Mouse (Mus musculus): ENCODE measurements at regions not wholly inside any gene's neighbourhood (a gene's known extent, or its start where the extent isn't known, plus 50 kb on each side); places are given as distances from the start of the nearest gene placed in this dataset.
"Not testable (repeated sequence)": the region's sequence is repeated elsewhere in the genome, so short reads cannot be mapped to it uniquely, and the experiment has no call there.

- H3K27ac ChIP-seq (ENCODE audit: insufficient read depth, low read length), result no peak overlapping the region
- TF ChIP-seq POLR2A (IDR thresholded peaks at IDR 0.05; ENCODE audit: borderline replicate concordance, insufficient read depth, low read length) (no peak), CTCF (IDR thresholded peaks at IDR 0.05; ENCODE audit: borderline replicate concordance, insufficient read depth, low read depth, low read length) (no peak)
- no peak for DNase-seq
These were observed 701.3 kb downstream of the A830018L16Rik start for GRCm38 (mm10) chr1:12115041-12115828.

GRCm38 (mm10) chr1:12117083-12117482 is 703.2 kb downstream of the A830018L16Rik start:
- Histone ChIP-seq H3K4me1 (ENCODE audit: control insufficient read depth, insufficient read depth, low read length) (no peaks in the 10 kb centered on the region), H3K4me3 (replicated peaks; ENCODE audit: insufficient read depth, low read depth, low read length) (no peak overlapping the region), H3K27ac (ENCODE audit: insufficient read depth, low read length) (no peak overlapping the region), H3K27me3 (ENCODE audit: control insufficient read depth, insufficient read depth, low read length) (no peaks in the 10 kb centered on the region)
- no peak for TF ChIP-seq CTCF (IDR thresholded peaks at IDR 0.05; ENCODE audit: borderline replicate concordance, insufficient read depth, low read depth, low read length)
- TF ChIP-seq POLR2A (IDR thresholded peaks at IDR 0.05; ENCODE audit: borderline replicate concordance, insufficient read depth, low read length), result no peak
- 57% methylated on average over 4 of the region's 4 CpGs for WGBS
- no peak for DNase-seq

More at GRCm38 (mm10) chr1:12115041-12115828, 701.3 kb downstream of the A830018L16Rik start:
- H3K4me3 ChIP-seq (replicated peaks; ENCODE audit: insufficient read depth, low read depth, low read length), result no peak overlapping the region
- H3K27me3 ChIP-seq (ENCODE audit: control insufficient read depth, insufficient read depth, low read length), result no peaks in the 10 kb centered on the region
- H3K4me1 ChIP-seq (ENCODE audit: control insufficient read depth, insufficient read depth, low read length), result no peaks in the 10 kb centered on the region

GRCm38 (mm10) chr1:12120926-12121325 is 707.0 kb downstream of the A830018L16Rik start:
- Histone ChIP-seq H3K27ac (ENCODE audit: insufficient read depth, low read length) (no peak overlapping the region), H3K4me3 (replicated peaks; ENCODE audit: insufficient read depth, low read depth, low read length) (no peak overlapping the region), H3K27me3 (ENCODE audit: control insufficient read depth, insufficient read depth, low read length) (no peaks in the 10 kb centered on the region), H3K4me1 (ENCODE audit: control insufficient read depth, insufficient read depth, low read length) (no peaks in the 10 kb centered on the region)
- TF ChIP-seq CTCF (IDR thresholded peaks at IDR 0.05; ENCODE audit: borderline replicate concordance, insufficient read depth, low read depth, low read length) (no peak), POLR2A (IDR thresholded peaks at IDR 0.05; ENCODE audit: borderline replicate concordance, insufficient read depth, low read length) (no peak)
- DNase-seq, result no peak
- 58% methylated on average over 7 of the region's 7 CpGs for WGBS

GRCm38 (mm10) chr1:12126611-12127010 is 712.7 kb downstream of the A830018L16Rik start:
- H3K27me3 ChIP-seq (ENCODE audit: control insufficient read depth, insufficient read depth, low read length); H3K4me3 ChIP-seq (replicated peaks; ENCODE audit: insufficient read depth, low read depth, low read length); DNase-seq; H3K4me1 ChIP-seq (ENCODE audit: control insufficient read depth, insufficient read depth, low read length); H3K27ac ChIP-seq (ENCODE audit: insufficient read depth, low read length): not testable (repeated sequence)
- 32% methylated on average over 2 of the region's 2 CpGs for WGBS

- Histone ChIP-seq H3K27ac (ENCODE audit: insufficient read depth, low read length) (no peak overlapping the region), H3K27me3 (ENCODE audit: control insufficient read depth, insufficient read depth, low read length) (no peaks in the 10 kb centered on the region), H3K4me1 (ENCODE audit: control insufficient read depth, insufficient read depth, low read length) (no peaks in the 10 kb centered on the region), H3K4me3 (replicated peaks; ENCODE audit: insufficient read depth, low read depth, low read length) (no peak overlapping the region)
- no peak for TF ChIP-seq CTCF (IDR thresholded peaks at IDR 0.05; ENCODE audit: borderline replicate concordance, insufficient read depth, low read depth, low read length)
- TF ChIP-seq POLR2A (IDR thresholded peaks at IDR 0.05; ENCODE audit: borderline replicate concordance, insufficient read depth, low read length), result no peak
- no peak for DNase-seq
- WGBS, result 89% methylated on average over 10 of the region's 10 CpGs
These were observed 756.6 kb downstream of the A830018L16Rik start for GRCm38 (mm10) chr1:12170503-12170902.

- H3K4me3 ChIP-seq (replicated peaks; ENCODE audit: insufficient read depth, low read depth, low read length), result no peak overlapping the region
These were observed 775.8 kb downstream of the A830018L16Rik start for GRCm38 (mm10) chr1:12189646-12190233.

GRCm38 (mm10) chr1:12192588-12192987 is 778.7 kb downstream of the A830018L16Rik start:
- TF ChIP-seq POLR2A (IDR thresholded peaks at IDR 0.05; ENCODE audit: borderline replicate concordance, insufficient read depth, low read length), result no peak
- no peak for TF ChIP-seq CTCF (IDR thresholded peaks at IDR 0.05; ENCODE audit: borderline replicate concordance, insufficient read depth, low read depth, low read length)
- Histone ChIP-seq H3K4me1 (ENCODE audit: control insufficient read depth, insufficient read depth, low read length) (no peaks in the 10 kb centered on the region), H3K27ac (ENCODE audit: insufficient read depth, low read length) (no peak overlapping the region), H3K27me3 (ENCODE audit: control insufficient read depth, insufficient read depth, low read length) (no peaks in the 10 kb centered on the region), H3K4me3 (replicated peaks; ENCODE audit: insufficient read depth, low read depth, low read length) (no peak overlapping the region)
- DNase-seq, result no peak
- WGBS, result 76% methylated on average over 1 of the region's 1 CpGs

More at GRCm38 (mm10) chr1:12189646-12190233, 775.8 kb downstream of the A830018L16Rik start:
- WGBS, result 62% methylated on average over 5 of the region's 5 CpGs
- no peaks in the 10 kb centered on the region for H3K4me1 ChIP-seq (ENCODE audit: control insufficient read depth, insufficient read depth, low read length)
- H3K27me3 ChIP-seq (ENCODE audit: control insufficient read depth, insufficient read depth, low read length), result no peaks in the 10 kb centered on the region
- DNase-seq, result no peak
- no peak for TF ChIP-seq POLR2A (IDR thresholded peaks at IDR 0.05; ENCODE audit: borderline replicate concordance, insufficient read depth, low read length)
- no peak for TF ChIP-seq CTCF (IDR thresholded peaks at IDR 0.05; ENCODE audit: borderline replicate concordance, insufficient read depth, low read depth, low read length)
- no peak overlapping the region for H3K27ac ChIP-seq (ENCODE audit: insufficient read depth, low read length)

GRCm38 (mm10) chr1:12231089-12231488 is 817.2 kb downstream of the A830018L16Rik start:
- H3K27me3 ChIP-seq (ENCODE audit: control insufficient read depth, insufficient read depth, low read length), result no peaks in the 10 kb centered on the region
- DNase-seq, result no peak
- no peak overlapping the region for H3K27ac ChIP-seq (ENCODE audit: insufficient read depth, low read length)
- no peak overlapping the region for H3K4me3 ChIP-seq (replicated peaks; ENCODE audit: insufficient read depth, low read depth, low read length)
- WGBS, result 54% methylated on average over 1 of the region's 1 CpGs
- TF ChIP-seq POLR2A (IDR thresholded peaks at IDR 0.05; ENCODE audit: borderline replicate concordance, insufficient read depth, low read length) (no peak), CTCF (IDR thresholded peaks at IDR 0.05; ENCODE audit: borderline replicate concordance, insufficient read depth, low read depth, low read length) (no peak)
- H3K4me1 ChIP-seq (ENCODE audit: control insufficient read depth, insufficient read depth, low read length), result no peaks in the 10 kb centered on the region
